Mouse (Mus musculus) limb, embryonic 11.5 days (tissue): ENCODE data around the gene Vmn1r8. TPM values are rescaled to one million over a fixed set of nuclear protein-coding genes. Genes with fewer than 3 reads are reported as not detected.
"Not testable (repeated sequence)": the region's sequence is repeated elsewhere in the genome, so short reads cannot be mapped to it uniquely, and the experiment has no call there.

Experiments used
- ATAC-seq: fragments of 200-750 bp; cut with Nextera tagmentation; 2 replicates; pipeline ENCODE4 v1.8.0; 2017; ENCODE audit warnings: low read depth; ENCODE audit not compliant: insufficient number of reproducible peaks, low FRiP score, low TSS enrichment
- DNase-seq: peaks from one replicate; pipeline ENCODE4 v3.0.0-alpha.2; 2015; ENCODE audit warnings: low spot score
- H3K27ac ChIP-seq: fragments of 300-500 bp; sonication (generic); replicated peaks from 2 replicates; pipeline ENCODE4 v1.5.1; 2014; ENCODE audit warnings: low read depth, mild to moderate bottlenecking, low read length
- H3K27me3 ChIP-seq: fragments of 300-500 bp; sonication (generic); 2 replicates; pipeline ENCODE4 v1.6.1; 2014; ENCODE audit warnings: mild to moderate bottlenecking, low read length, mixed read lengths; ENCODE audit not compliant: control insufficient read depth, insufficient read depth
- H3K36me3 ChIP-seq: fragments of 300-500 bp; sonication (generic); 2 replicates; pipeline ENCODE4 v1.6.1; 2014; ENCODE audit warnings: mild to moderate bottlenecking, low read length, moderate library complexity, mixed read lengths; ENCODE audit not compliant: control insufficient read depth, insufficient read depth
- H3K4me1 ChIP-seq: fragments of 300-500 bp; sonication (generic); 2 replicates; pipeline ENCODE4 v1.6.1; 2014; ENCODE audit warnings: low read length, mixed read lengths; ENCODE audit not compliant: control insufficient read depth, insufficient read depth
- H3K4me2 ChIP-seq: fragments of 300-500 bp; sonication (generic); 2 replicates; pipeline ENCODE4 v1.6.1; 2014; ENCODE audit warnings: low read depth, mild to moderate bottlenecking, moderate library complexity; ENCODE audit not compliant: severe bottlenecking
- H3K4me3 ChIP-seq: fragments of 300-500 bp; sonication (generic); 2 replicates; pipeline ENCODE4 v1.5.1; 2014; ENCODE audit warnings: low read depth, low read length
- H3K9ac ChIP-seq: fragments of 300-500 bp; sonication (generic); 2 replicates; pipeline ENCODE4 v1.6.1; 2014; ENCODE audit warnings: mild to moderate bottlenecking, low read length
- H3K9me3 ChIP-seq: fragments of 300-500 bp; sonication (generic); 2 replicates; pipeline ENCODE4 v1.6.1; 2016; ENCODE audit warnings: low read length; ENCODE audit not compliant: control insufficient read depth
- WGBS: fragments of 180-500 bp; shearing (Covaris S2); extraction: QIAGEN DNeasy Blood & Tissue Kit; methylation state at CpG from one replicate; pipeline ENCODE4 v1.1.7; 2014; 5-methylcytosine and 5-hydroxymethylcytosine counted together
- polyA plus RNA-seq: library from polyadenylated mRNA; unstranded; fragments of >200 nt; fragmentation: Nextera tagmentation; extraction: Ambion mirVana; gene quantifications from 2 replicates; pipeline ENCODE4 v1.2.1, GENCODE M21; 2014

The Vmn1r8 gene
- polyA plus RNA-seq: not detected in 2 replicates

DNA sequence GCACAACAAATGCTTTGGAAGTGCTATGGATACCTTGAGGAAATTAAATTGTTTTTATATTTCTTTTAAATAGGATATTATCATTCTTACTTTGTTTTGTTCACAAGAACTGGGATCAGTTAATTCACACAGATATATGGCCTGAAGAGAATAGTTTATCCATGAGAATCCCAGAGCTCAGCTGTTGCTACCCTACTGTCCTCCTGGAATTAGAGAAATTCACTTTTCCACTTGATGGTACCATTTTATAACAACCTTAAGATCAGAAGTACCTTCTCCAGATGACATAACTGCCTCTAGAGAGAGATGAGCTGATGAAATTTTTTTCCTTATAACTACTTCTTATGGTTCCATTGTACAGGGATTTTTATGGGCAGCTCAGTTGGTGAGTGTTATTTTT lies at the start of gene Vmn1r8:
Gene Vmn1r8, plus strand, starts transcription at position 301 of the 400 bp plus-strand sequence.
- Histone ChIP-seq H3K27ac (no peak within 1 kb of the TSS), H3K4me2 (no peak within 1 kb of the TSS), H3K36me3 (no peaks in the 10 kb centered on the region), H3K4me1 (no peaks in the 10 kb centered on the region), H3K9ac (no peak within 1 kb of the TSS), H3K27me3 (no peaks in the 10 kb centered on the region), H3K9me3 (no peaks in the 10 kb centered on the region), H3K4me3 (no peak within 1 kb of the TSS)
- ATAC-seq (no peak), DNase-seq (no peak)

DNA sequence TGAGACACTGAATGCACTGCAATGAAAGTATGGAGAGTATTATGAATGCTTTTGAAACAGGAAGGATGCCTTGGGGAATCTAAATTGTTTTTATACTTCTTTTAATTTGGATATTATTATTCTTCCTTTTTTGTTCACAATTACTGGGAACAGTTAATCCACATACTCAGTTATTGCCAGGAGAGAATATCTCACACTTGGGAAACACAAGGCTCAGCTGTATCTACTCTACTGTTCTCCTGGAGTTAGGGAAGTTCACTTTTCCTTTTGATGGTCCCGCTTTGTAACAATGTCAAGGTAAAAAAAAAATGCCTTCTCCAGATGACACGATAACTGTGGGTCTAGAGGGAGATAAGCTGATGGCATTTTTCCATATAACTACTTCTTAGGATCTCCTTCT lies 35.1 kb upstream of the Vmn1r8 start, which contains the start of gene Vmn1r6:
Gene Vmn1r6, plus strand, starts transcription at position 301 of the 400 bp plus-strand sequence.
- DNase-seq (no peak), ATAC-seq (no peak)
- WGBS: 79% methylated on average over 2 of the region's 2 CpGs
- Histone ChIP-seq H3K27ac (no peak within 1 kb of the TSS), H3K9ac (no peak within 1 kb of the TSS), H3K27me3 (no peaks in the 10 kb centered on the region), H3K4me2 (no peak within 1 kb of the TSS), H3K4me3 (no peak within 1 kb of the TSS), H3K4me1 (no peaks in the 10 kb centered on the region), H3K36me3 (no peaks in the 10 kb centered on the region), H3K9me3 (no peaks in the 10 kb centered on the region)

DNA sequence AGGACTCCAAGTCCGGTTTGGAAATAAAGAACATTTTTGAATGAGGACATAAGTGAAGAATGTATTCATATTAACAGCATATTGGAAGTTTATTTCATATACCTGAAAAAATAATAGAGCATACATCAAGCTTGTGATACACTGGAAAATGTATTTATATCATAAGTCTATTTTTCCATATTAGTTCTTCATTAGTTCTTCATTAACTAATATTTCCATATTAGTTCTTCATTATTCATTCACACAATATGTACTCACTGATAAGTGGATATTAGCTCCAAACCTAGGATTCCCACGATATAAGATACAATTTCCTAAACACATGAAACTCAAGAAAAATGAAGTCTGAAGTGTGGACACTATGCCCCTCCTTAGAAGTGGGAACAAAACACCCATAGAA lies 6.9 kb upstream of the Vmn1r8 start, which contains the start of gene Vmn1r7:
Gene Vmn1r7, minus strand, starts transcription at position 101 of the 400 bp plus-strand sequence.
- not testable (repeated sequence) for H3K4me1 ChIP-seq, H3K36me3 ChIP-seq, DNase-seq, H3K27me3 ChIP-seq, H3K4me2 ChIP-seq, H3K4me3 ChIP-seq, H3K9me3 ChIP-seq, ATAC-seq, H3K9ac ChIP-seq, H3K27ac ChIP-seq
- WGBS: 91% methylated on average over 2 of the region's 2 CpGs

DNA sequence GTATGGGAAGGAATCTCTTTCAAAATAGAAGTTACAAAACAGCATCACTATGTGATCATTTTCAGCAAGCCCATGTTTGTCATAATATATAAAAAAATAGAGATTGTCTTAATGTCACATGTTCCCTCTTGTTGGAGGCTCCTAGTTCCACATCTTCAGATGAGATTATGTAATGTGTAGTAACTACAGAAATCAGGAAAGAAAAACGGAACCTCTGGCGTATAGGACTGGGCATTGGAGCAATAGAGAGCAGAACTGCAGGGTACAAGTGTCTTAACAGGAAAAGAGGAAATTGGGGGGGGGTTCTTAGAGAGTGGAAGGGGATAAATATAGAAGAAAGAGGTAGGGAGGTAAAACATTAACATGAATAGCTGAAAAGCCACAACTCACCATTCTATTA lies 2.6 kb downstream of the Vmn1r8 start:
- Histone ChIP-seq H3K27ac (no peak overlapping the region), H3K4me3 (no peak overlapping the region), H3K36me3 (no peaks in the 10 kb centered on the region), H3K9ac (no peak overlapping the region), H3K9me3 (no peaks in the 10 kb centered on the region), H3K4me1 (no peaks in the 10 kb centered on the region), H3K27me3 (no peaks in the 10 kb centered on the region), H3K4me2 (no peak overlapping the region)
- WGBS: 91% methylated on average over 2 of the region's 2 CpGs
- DNase-seq (no peak), ATAC-seq (no peak)

DNA sequence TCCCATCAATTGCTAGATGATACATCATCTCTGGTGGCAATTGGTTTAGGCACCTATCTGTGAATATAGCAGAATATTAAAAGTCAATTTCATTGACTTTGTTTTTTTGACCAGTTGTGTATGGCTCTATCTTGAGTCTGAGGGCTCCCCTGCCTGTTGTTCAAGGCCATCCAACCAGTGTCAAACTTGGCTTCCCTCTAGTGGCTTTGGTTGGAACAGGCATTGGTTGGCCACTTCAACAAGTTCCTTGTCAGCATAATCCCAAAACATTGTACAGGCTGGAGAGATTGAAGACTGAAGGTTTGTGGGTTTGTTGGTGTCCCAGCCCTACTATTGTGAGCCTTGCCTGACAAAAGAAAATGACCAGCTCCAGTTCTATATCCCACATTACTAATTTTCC lies 31.6 kb downstream of the Vmn1r8 start:
- no peak overlapping the region for H3K4me3 ChIP-seq
- ATAC-seq: no peak
- DNase-seq: no peak
- no peaks in the 10 kb centered on the region for H3K36me3 ChIP-seq
- no peaks in the 10 kb centered on the region for H3K9me3 ChIP-seq
- no peak overlapping the region for H3K27ac ChIP-seq
- H3K27me3 ChIP-seq: no peaks in the 10 kb centered on the region
- no peaks in the 10 kb centered on the region for H3K4me1 ChIP-seq
- no peak overlapping the region for H3K4me2 ChIP-seq
- H3K9ac ChIP-seq: no peak overlapping the region

DNA sequence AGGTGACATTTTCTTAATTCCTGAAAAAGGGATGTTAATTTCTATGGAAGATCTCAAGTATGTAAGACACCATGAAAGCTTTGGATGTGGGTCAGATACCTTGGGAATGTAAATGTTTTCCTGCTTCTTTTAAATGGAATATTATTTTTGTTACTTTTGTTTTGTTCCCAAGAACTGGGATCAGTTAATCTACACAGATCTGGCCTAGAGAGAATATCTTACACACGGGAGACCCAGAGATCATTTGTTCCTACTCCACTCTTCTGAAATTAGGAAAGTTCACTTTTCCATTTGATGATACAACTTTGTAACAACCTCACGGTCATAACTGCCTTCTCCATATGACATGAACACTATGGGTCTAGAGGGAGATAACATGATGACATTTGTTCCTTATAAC lies 34.4 kb downstream of the Vmn1r8 start, which contains the start of gene Vmn1r9:
Gene Vmn1r9, plus strand, starts transcription at position 301 of the 400 bp plus-strand sequence.
- no peak within 1 kb of the TSS for H3K27ac ChIP-seq
- H3K9ac ChIP-seq: no peak within 1 kb of the TSS
- no peak within 1 kb of the TSS for H3K4me2 ChIP-seq
- WGBS: 81% methylated on average over 2 of the region's 2 CpGs
- DNase-seq (no peak), ATAC-seq (no peak)
- H3K9me3 ChIP-seq: no peaks in the 10 kb centered on the region
- no peaks in the 10 kb centered on the region for H3K27me3 ChIP-seq
- H3K4me3 ChIP-seq: no peak within 1 kb of the TSS
- no peaks in the 10 kb centered on the region for H3K4me1 ChIP-seq
- H3K36me3 ChIP-seq: no peaks in the 10 kb centered on the region

Other genes with a start within 250 kb of the Vmn1r8 start
- 34.6 and 40.3 TPM in 2 replicates for gene Kbtbd2, start 234.5 kb upstream of the Vmn1r8 start, polyA plus RNA-seq
- 72.3 and 73.0 TPM in 2 replicates for gene Fkbp9, start 200.2 kb upstream of the Vmn1r8 start, polyA plus RNA-seq
- gene Nt5c3, start 108.4 kb upstream of the Vmn1r8 start, polyA plus RNA-seq: 61.6 and 64.9 TPM in 2 replicates
- gene Vmn1r4, start 108.3 kb upstream of the Vmn1r8 start, polyA plus RNA-seq: 0.16 and 0.35 TPM in 2 replicates
- not detected in 2 replicates for gene Vmn1r5, start 62.0 kb upstream of the Vmn1r8 start, polyA plus RNA-seq
- not detected in 2 replicates for gene Vmn1r6, start 35.0 kb upstream of the Vmn1r8 start, polyA plus RNA-seq
- gene Vmn1r7, start 7.0 kb upstream of the Vmn1r8 start, polyA plus RNA-seq: not detected in 2 replicates
- gene Vmn1r9, start 34.5 kb downstream of the Vmn1r8 start, polyA plus RNA-seq: not detected in 2 replicates
- not detected in 2 replicates for gene Vmn1r10, start 77.2 kb downstream of the Vmn1r8 start, polyA plus RNA-seq
- gene Vmn1r11, start 101.2 kb downstream of the Vmn1r8 start, polyA plus RNA-seq: not detected in 2 replicates
- gene Vmn1r12, start 124.6 kb downstream of the Vmn1r8 start, polyA plus RNA-seq: not detected in 2 replicates
- not detected in 2 replicates for gene Vmn1r13, start 171.0 kb downstream of the Vmn1r8 start, polyA plus RNA-seq
- gene Vmn1r14, start 199.4 kb downstream of the Vmn1r8 start, polyA plus RNA-seq: not detected in 2 replicates
- not detected in 2 replicates for gene Vmn1r15, start 225.7 kb downstream of the Vmn1r8 start, polyA plus RNA-seq